Mouse (Mus musculus): ENCODE measurements around the gene Rims1. TPM values are rescaled to one million over a fixed set of nuclear protein-coding genes. Genes with fewer than 3 reads are reported as not detected.

The Rims1 gene
- polyA plus RNA-seq, 1 experiment from 2014 or later = 2.0 TPM

DNA sequence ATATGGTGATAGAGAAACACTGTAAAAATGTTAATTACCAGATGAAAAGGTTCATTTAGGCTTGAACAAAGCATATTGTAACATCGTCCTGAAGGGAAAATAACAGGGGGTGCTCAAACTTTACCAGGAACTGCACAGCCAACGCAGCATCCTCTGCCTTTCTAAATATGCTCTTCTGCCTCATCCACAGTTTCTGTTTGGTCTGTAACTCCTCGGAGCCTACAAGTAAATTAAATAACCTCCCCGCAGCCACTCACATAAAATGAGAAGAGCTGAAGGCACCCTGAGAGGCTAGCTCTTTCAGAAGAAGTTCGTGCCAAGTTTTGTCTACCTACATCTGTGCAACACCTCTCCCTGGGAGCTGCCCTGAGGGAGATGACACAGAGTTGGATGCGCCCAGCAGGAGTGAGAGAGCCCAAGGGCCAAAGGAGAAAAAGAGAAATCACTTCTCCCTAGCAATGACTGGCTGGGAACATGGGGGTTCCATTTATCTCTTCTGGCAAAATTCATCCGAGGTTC is 16.3 kb downstream of the Rims1 start:
- no peak for DNase-seq (ENCODE audit: low spot score)
- WGBS = 26% methylated on average over 7 of the region's 7 CpGs
- H3K27ac ChIP-seq (replicated peaks; ENCODE audit: low read depth, low read length) = no peak overlapping the region

GRCm38 (mm10) chr1:22787616-22788015 is 18.2 kb downstream of the Rims1 start:
- 94% methylated on average over 5 of the region's 5 CpGs for WGBS
- Histone ChIP-seq H3K4me3 (ENCODE audit: low read depth, low read length) (no peak overlapping the region), H3K9ac (replicated peaks; ENCODE audit: low read length) (no peak overlapping the region), H3K27ac (replicated peaks; ENCODE audit: low read depth, low read length) (no peak overlapping the region), H3K4me2 (ENCODE audit: low read depth, low read length) (no peak overlapping the region), H3K9me3 (replicated peaks; ENCODE audit: control insufficient read depth, low read length) (no peaks in the 10 kb centered on the region), H3K36me3 (replicated peaks; ENCODE audit: control insufficient read depth, insufficient read depth, low read depth, low read length) (no peaks in the 10 kb centered on the region), H3K4me1 (ENCODE audit: control insufficient read depth, insufficient read depth, low read length) (no peaks in the 10 kb centered on the region), H3K27me3 (ENCODE audit: control insufficient read depth, insufficient read depth, low read length) (no peaks in the 10 kb centered on the region)
- DNase-seq (ENCODE audit: low spot score) = no peak
- no peak for ATAC-seq (replicated peaks; ENCODE audit: insufficient number of reproducible peaks, low FRiP score, low TSS enrichment, low read depth)

More for the DNA sequence above, 16.3 kb downstream of the Rims1 start:
- Histone ChIP-seq H3K9ac (replicated peaks; ENCODE audit: low read length) (no peak overlapping the region), H3K36me3 (replicated peaks; ENCODE audit: control insufficient read depth, insufficient read depth, low read depth, low read length) (no peaks in the 10 kb centered on the region), H3K27me3 (ENCODE audit: control insufficient read depth, insufficient read depth, low read length) (no peaks in the 10 kb centered on the region), H3K9me3 (replicated peaks; ENCODE audit: control insufficient read depth, low read length) (no peaks in the 10 kb centered on the region), H3K4me2 (ENCODE audit: low read depth, low read length) (no peak overlapping the region), H3K4me3 (ENCODE audit: low read depth, low read length) (no peak overlapping the region), H3K4me1 (ENCODE audit: control insufficient read depth, insufficient read depth, low read length) (no peaks in the 10 kb centered on the region)
- ATAC-seq (replicated peaks; ENCODE audit: insufficient number of reproducible peaks, low FRiP score, low TSS enrichment, low read depth) = no peak

DNA sequence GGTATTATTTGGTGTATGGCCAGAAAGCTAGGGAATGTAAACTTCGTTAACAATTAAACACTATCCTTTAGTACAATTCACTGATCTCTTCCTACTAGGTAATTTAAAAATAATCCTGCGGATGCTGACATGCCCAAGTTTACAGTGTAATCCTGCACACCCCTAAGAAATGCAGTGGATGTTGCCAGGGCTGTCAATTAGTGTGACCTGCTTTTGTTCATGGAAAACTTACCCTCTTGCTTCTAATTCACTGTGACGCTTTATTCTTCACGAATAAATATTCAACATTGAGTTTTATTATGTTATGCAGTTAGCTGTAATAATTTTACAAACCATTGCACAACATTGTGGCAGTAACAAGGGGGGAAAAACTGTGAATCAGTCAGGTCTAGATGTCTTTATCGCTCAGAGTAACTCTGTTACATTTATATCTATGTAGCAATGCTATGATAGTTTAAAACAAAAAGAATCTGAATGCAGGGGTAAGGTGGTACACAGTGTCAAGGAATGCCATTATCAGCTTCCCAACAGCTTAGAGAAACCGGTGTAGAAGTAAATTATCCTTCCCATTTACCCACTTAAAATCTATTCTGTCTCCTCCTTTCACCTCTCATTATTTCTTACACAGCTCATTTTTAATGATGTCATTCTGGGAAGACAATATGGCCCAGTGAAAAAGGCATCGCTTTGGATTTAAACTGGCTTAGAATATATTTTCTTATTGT is 35.1 kb downstream of the Rims1 start:
- no peak for ATAC-seq (replicated peaks; ENCODE audit: insufficient number of reproducible peaks, low FRiP score, low TSS enrichment, low read depth)
- DNase-seq (ENCODE audit: low spot score) = no peak
- no peaks in the 10 kb centered on the region for H3K4me1 ChIP-seq (ENCODE audit: control insufficient read depth, insufficient read depth, low read length)
- no peaks in the 10 kb centered on the region for H3K9me3 ChIP-seq (replicated peaks; ENCODE audit: control insufficient read depth, low read length)
- no peak overlapping the region for H3K9ac ChIP-seq (replicated peaks; ENCODE audit: low read length)
- H3K4me3 ChIP-seq (ENCODE audit: low read depth, low read length) = no peak overlapping the region
- WGBS = 79% methylated on average over 7 of the region's 7 CpGs
- no peaks in the 10 kb centered on the region for H3K27me3 ChIP-seq (ENCODE audit: control insufficient read depth, insufficient read depth, low read length)
- H3K27ac ChIP-seq (replicated peaks; ENCODE audit: low read depth, low read length) = no peak overlapping the region
- H3K36me3 ChIP-seq (replicated peaks; ENCODE audit: control insufficient read depth, insufficient read depth, low read depth, low read length) = no peaks in the 10 kb centered on the region
- no peak overlapping the region for H3K4me2 ChIP-seq (ENCODE audit: low read depth, low read length)

DNA sequence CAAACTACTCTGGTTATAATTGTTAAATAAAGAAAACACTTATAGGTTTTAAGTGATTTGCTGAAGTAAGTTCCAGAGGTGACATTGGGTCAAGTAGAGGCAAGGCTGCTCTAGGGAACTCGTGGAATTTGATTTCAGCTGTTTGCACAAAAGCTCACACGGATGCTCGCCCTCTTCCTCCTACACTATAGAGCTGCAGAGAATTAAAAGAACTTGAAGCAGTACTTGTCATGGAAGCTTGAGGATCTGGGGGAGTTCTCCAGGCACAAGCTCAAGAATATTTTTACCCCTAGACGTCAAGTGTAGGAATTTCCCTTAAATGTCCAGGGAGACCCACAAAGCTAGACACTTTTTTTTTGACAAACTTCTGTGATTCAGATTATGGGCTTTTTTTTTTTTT is 42.4 kb downstream of the Rims1 start:
- 85% methylated on average over 4 of the region's 4 CpGs for WGBS
- Histone ChIP-seq H3K36me3 (replicated peaks; ENCODE audit: control insufficient read depth, insufficient read depth, low read depth, low read length) (no peaks in the 10 kb centered on the region), H3K4me1 (ENCODE audit: control insufficient read depth, insufficient read depth, low read length) (no peaks in the 10 kb centered on the region), H3K27me3 (ENCODE audit: control insufficient read depth, insufficient read depth, low read length) (no peaks in the 10 kb centered on the region), H3K9ac (replicated peaks; ENCODE audit: low read length) (no peak overlapping the region), H3K27ac (replicated peaks; ENCODE audit: low read depth, low read length) (no peak overlapping the region), H3K4me3 (ENCODE audit: low read depth, low read length) (no peak overlapping the region), H3K4me2 (ENCODE audit: low read depth, low read length) (no peak overlapping the region), H3K9me3 (replicated peaks; ENCODE audit: control insufficient read depth, low read length) (no peaks in the 10 kb centered on the region)
- ATAC-seq (replicated peaks; ENCODE audit: insufficient number of reproducible peaks, low FRiP score, low TSS enrichment, low read depth) (no peak), DNase-seq (ENCODE audit: low spot score) (no peak)

GRCm38 (mm10) chr1:22762780-22763179 is 43.0 kb downstream of the Rims1 start:
- H3K27me3 ChIP-seq (ENCODE audit: control insufficient read depth, insufficient read depth, low read length) = no peaks in the 10 kb centered on the region
- H3K9me3 ChIP-seq (replicated peaks; ENCODE audit: control insufficient read depth, low read length) = no peaks in the 10 kb centered on the region
- ATAC-seq (replicated peaks; ENCODE audit: insufficient number of reproducible peaks, low FRiP score, low TSS enrichment, low read depth) = no peak
- no peak overlapping the region for H3K4me3 ChIP-seq (ENCODE audit: low read depth, low read length)
- no peaks in the 10 kb centered on the region for H3K4me1 ChIP-seq (ENCODE audit: control insufficient read depth, insufficient read depth, low read length)
- H3K9ac ChIP-seq (replicated peaks; ENCODE audit: low read length) = no peak overlapping the region
- no peaks in the 10 kb centered on the region for H3K36me3 ChIP-seq (replicated peaks; ENCODE audit: control insufficient read depth, insufficient read depth, low read depth, low read length)
- WGBS = 87% methylated on average over 5 of the region's 5 CpGs
- no peak overlapping the region for H3K27ac ChIP-seq (replicated peaks; ENCODE audit: low read depth, low read length)
- no peak overlapping the region for H3K4me2 ChIP-seq (ENCODE audit: low read depth, low read length)
- DNase-seq (ENCODE audit: low spot score) = no peak

- WGBS = 77% methylated on average over 2 of the region's 2 CpGs
- no peaks in the 10 kb centered on the region for H3K4me1 ChIP-seq (ENCODE audit: control insufficient read depth, insufficient read depth, low read length)
- no peak overlapping the region for H3K27ac ChIP-seq (replicated peaks; ENCODE audit: low read depth, low read length)
- H3K9ac ChIP-seq (replicated peaks; ENCODE audit: low read length) = no peak overlapping the region
- ATAC-seq (replicated peaks; ENCODE audit: insufficient number of reproducible peaks, low FRiP score, low TSS enrichment, low read depth) = no peak
- H3K27me3 ChIP-seq (ENCODE audit: control insufficient read depth, insufficient read depth, low read length) = no peaks in the 10 kb centered on the region
- H3K9me3 ChIP-seq (replicated peaks; ENCODE audit: control insufficient read depth, low read length) = no peaks in the 10 kb centered on the region
- no peak for DNase-seq (ENCODE audit: low spot score)
- no peaks in the 10 kb centered on the region for H3K36me3 ChIP-seq (replicated peaks; ENCODE audit: control insufficient read depth, insufficient read depth, low read depth, low read length)
- no peak overlapping the region for H3K4me2 ChIP-seq (ENCODE audit: low read depth, low read length)
- no peak overlapping the region for H3K4me3 ChIP-seq (ENCODE audit: low read depth, low read length)
These were observed 55.3 kb downstream of the Rims1 start for GRCm38 (mm10) chr1:22750536-22750935.

DNA sequence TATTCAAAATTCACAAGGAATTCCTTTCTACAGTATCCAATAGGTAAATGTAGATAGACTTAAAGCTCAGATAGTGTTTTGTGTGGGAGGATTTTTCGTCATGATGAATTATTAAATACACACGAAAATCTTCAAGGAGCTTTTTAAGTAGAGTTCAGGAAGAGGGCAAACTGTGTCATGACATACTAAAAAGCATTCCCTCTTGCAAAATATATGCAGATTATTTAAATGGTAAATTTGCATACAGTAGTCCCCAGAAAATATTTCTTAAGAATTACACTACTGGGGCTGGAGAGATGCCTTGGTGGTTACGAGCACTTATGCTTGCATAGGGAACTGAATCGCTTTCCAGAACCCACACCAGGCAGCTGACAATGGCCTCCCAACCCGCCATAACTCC is 61.1 kb downstream of the Rims1 start:
- DNase-seq (ENCODE audit: low spot score) = no peak
- H3K4me1 ChIP-seq (ENCODE audit: control insufficient read depth, insufficient read depth, low read length) = no peaks in the 10 kb centered on the region

GRCm38 (mm10) chr1:22737491-22737890 is 68.3 kb downstream of the Rims1 start:
- no peak for ATAC-seq (replicated peaks; ENCODE audit: insufficient number of reproducible peaks, low FRiP score, low TSS enrichment, low read depth)
- Histone ChIP-seq H3K36me3 (replicated peaks; ENCODE audit: control insufficient read depth, insufficient read depth, low read depth, low read length) (no peaks in the 10 kb centered on the region), H3K9ac (replicated peaks; ENCODE audit: low read length) (no peak overlapping the region), H3K4me1 (ENCODE audit: control insufficient read depth, insufficient read depth, low read length) (no peaks in the 10 kb centered on the region), H3K27ac (replicated peaks; ENCODE audit: low read depth, low read length) (no peak overlapping the region), H3K27me3 (ENCODE audit: control insufficient read depth, insufficient read depth, low read length) (no peaks in the 10 kb centered on the region), H3K9me3 (replicated peaks; ENCODE audit: control insufficient read depth, low read length) (no peaks in the 10 kb centered on the region), H3K4me2 (ENCODE audit: low read depth, low read length) (no peak overlapping the region), H3K4me3 (ENCODE audit: low read depth, low read length) (no peak overlapping the region)
- no peak for DNase-seq (ENCODE audit: low spot score)
- WGBS = 92% methylated on average over 6 of the region's 6 CpGs

More for the DNA sequence above, 61.1 kb downstream of the Rims1 start:
- Histone ChIP-seq H3K27me3 (ENCODE audit: control insufficient read depth, insufficient read depth, low read length) (no peaks in the 10 kb centered on the region), H3K9ac (replicated peaks; ENCODE audit: low read length) (no peak overlapping the region), H3K4me3 (ENCODE audit: low read depth, low read length) (no peak overlapping the region), H3K9me3 (replicated peaks; ENCODE audit: control insufficient read depth, low read length) (no peaks in the 10 kb centered on the region), H3K27ac (replicated peaks; ENCODE audit: low read depth, low read length) (no peak overlapping the region), H3K4me2 (ENCODE audit: low read depth, low read length) (no peak overlapping the region), H3K36me3 (replicated peaks; ENCODE audit: control insufficient read depth, insufficient read depth, low read depth, low read length) (no peaks in the 10 kb centered on the region)
- no peak for ATAC-seq (replicated peaks; ENCODE audit: insufficient number of reproducible peaks, low FRiP score, low TSS enrichment, low read depth)
- WGBS = 84% methylated on average over 5 of the region's 5 CpGs

Data from embryonic facial prominence, embryonic 11.5 days (tissue).